Mouse (Mus musculus) hindbrain, embryonic 11.5 days (tissue): Measurements from ENCODE around the gene Rbm47. TPM values are rescaled to one million over a fixed set of nuclear protein-coding genes. Genes with fewer than 3 reads are reported as not detected.

Source experiments
- ATAC-seq: fragments of 200-750 bp; cut with Nextera tagmentation; 2 replicates; pipeline ENCODE4 v1.8.0; 2017; ENCODE audit warnings: mild to moderate bottlenecking, moderate TSS enrichment, moderate library complexity; ENCODE audit not compliant: low FRiP score
- DNase-seq: peaks from one replicate; pipeline ENCODE4 v3.0.0-alpha.2; 2015; ENCODE audit warnings: low spot score
- H3K27ac ChIP-seq: fragments of 300-500 bp; sonication (generic); 2 replicates; pipeline ENCODE4 v1.5.1; 2014; ENCODE audit warnings: mild to moderate bottlenecking, low read depth, low read length
- H3K27me3 ChIP-seq: fragments of 300-500 bp; sonication (generic); 2 replicates; pipeline ENCODE4 v1.6.1; 2014; ENCODE audit warnings: mild to moderate bottlenecking, low read length, moderate library complexity, mixed read lengths; ENCODE audit not compliant: control insufficient read depth, insufficient read depth
- H3K36me3 ChIP-seq: fragments of 300-500 bp; sonication (generic); 2 replicates; pipeline ENCODE4 v1.6.1; 2014; ENCODE audit warnings: mild to moderate bottlenecking, low read length, moderate library complexity, mixed read lengths; ENCODE audit not compliant: control insufficient read depth, insufficient read depth
- H3K4me1 ChIP-seq: fragments of 300-500 bp; sonication (generic); replicated peaks from 2 replicates; pipeline ENCODE4 v1.6.1; 2014; ENCODE audit warnings: low read length, mixed read lengths; ENCODE audit not compliant: control insufficient read depth, insufficient read depth
- H3K4me2 ChIP-seq: fragments of 300-500 bp; sonication (generic); replicated peaks from 2 replicates; pipeline ENCODE4 v1.6.1; 2014; ENCODE audit warnings: mild to moderate bottlenecking, low read depth, low read length
- H3K4me3 ChIP-seq: fragments of 300-500 bp; sonication (generic); 2 replicates; pipeline ENCODE4 v1.5.1; 2014; ENCODE audit warnings: low read depth, low read length
- H3K9ac ChIP-seq: fragments of 300-500 bp; sonication (generic); 2 replicates; pipeline ENCODE4 v1.6.1; 2014; ENCODE audit warnings: low read depth, low read length
- H3K9me3 ChIP-seq: fragments of 300-500 bp; sonication (generic); 2 replicates; pipeline ENCODE4 v1.6.1; 2016; ENCODE audit warnings: low read length; ENCODE audit not compliant: control insufficient read depth
- WGBS: fragments of 180-500 bp; shearing (Covaris S2); extraction: QIAGEN DNeasy Blood & Tissue Kit; methylation state at CpG from one replicate; pipeline ENCODE4 v1.1.7; 2014; 5-methylcytosine and 5-hydroxymethylcytosine counted together
- polyA plus RNA-seq: library from polyadenylated mRNA; unstranded; fragments of >200 nt; fragmentation: Nextera tagmentation; extraction: Ambion mirVana; gene quantifications from 2 replicates; pipeline ENCODE4 v1.2.1, GENCODE M21; 2014

Gene Rbm47
- polyA plus RNA-seq, 1 experiment from 2014 or later: 8.6 TPM

GRCm38 (mm10) chr5:66105366-66105765 lies 67.6 kb downstream of the Rbm47 start:
- whole genome bisulfite sequencing: 81% methylated on average over 3 of the region's 3 CpGs
- Histone ChIP-seq H3K9me3 (no peaks in the 10 kb centered on the region), H3K4me3 (no peak overlapping the region), H3K27ac (no peak overlapping the region), H3K27me3 (no peaks in the 10 kb centered on the region), H3K9ac (no peak overlapping the region), H3K36me3 (no peaks in the 10 kb centered on the region), H3K4me2 (no peak overlapping the region), H3K4me1 (no peaks in the 10 kb centered on the region)
- DNase-seq (no peak), ATAC-seq (no peak)

- H3K36me3 ChIP-seq: no peaks in the 10 kb centered on the region
- 82% methylated on average over 5 of the region's 5 CpGs for WGBS
- no peak overlapping the region for H3K27ac ChIP-seq
- H3K4me2 ChIP-seq: no peak overlapping the region
- H3K9me3 ChIP-seq: no peaks in the 10 kb centered on the region
- no peak for ATAC-seq
- H3K4me3 ChIP-seq: no peak overlapping the region
- H3K4me1 ChIP-seq: no peaks in the 10 kb centered on the region
- no peaks in the 10 kb centered on the region for H3K27me3 ChIP-seq
- H3K9ac ChIP-seq: no peak overlapping the region
- no peak for DNase-seq
Observed at GRCm38 (mm10) chr5:66103386-66103785, 69.5 kb downstream of the Rbm47 start.

GRCm38 (mm10) chr5:66102821-66103220 lies 70.1 kb downstream of the Rbm47 start:
- no peaks in the 10 kb centered on the region for H3K36me3 ChIP-seq
- no peak overlapping the region for H3K27ac ChIP-seq
- DNase-seq (no peak), ATAC-seq (no peak)
- no peak overlapping the region for H3K9ac ChIP-seq
- H3K4me1 ChIP-seq: no peaks in the 10 kb centered on the region
- no peak overlapping the region for H3K4me3 ChIP-seq
- no peaks in the 10 kb centered on the region for H3K27me3 ChIP-seq
- H3K9me3 ChIP-seq: no peaks in the 10 kb centered on the region
- WGBS: 88% methylated on average over 3 of the region's 3 CpGs
- no peak overlapping the region for H3K4me2 ChIP-seq

GRCm38 (mm10) chr5:66101577-66101976 lies 71.3 kb downstream of the Rbm47 start:
- DNase-seq: no peak
- Histone ChIP-seq H3K27ac (no peak overlapping the region), H3K9me3 (no peaks in the 10 kb centered on the region), H3K4me1 (no peaks in the 10 kb centered on the region), H3K36me3 (no peaks in the 10 kb centered on the region), H3K4me2 (no peak overlapping the region), H3K9ac (no peak overlapping the region), H3K4me3 (no peak overlapping the region), H3K27me3 (no peaks in the 10 kb centered on the region)
- 71% methylated on average over 3 of the region's 3 CpGs for WGBS
- no peak for ATAC-seq

DNA sequence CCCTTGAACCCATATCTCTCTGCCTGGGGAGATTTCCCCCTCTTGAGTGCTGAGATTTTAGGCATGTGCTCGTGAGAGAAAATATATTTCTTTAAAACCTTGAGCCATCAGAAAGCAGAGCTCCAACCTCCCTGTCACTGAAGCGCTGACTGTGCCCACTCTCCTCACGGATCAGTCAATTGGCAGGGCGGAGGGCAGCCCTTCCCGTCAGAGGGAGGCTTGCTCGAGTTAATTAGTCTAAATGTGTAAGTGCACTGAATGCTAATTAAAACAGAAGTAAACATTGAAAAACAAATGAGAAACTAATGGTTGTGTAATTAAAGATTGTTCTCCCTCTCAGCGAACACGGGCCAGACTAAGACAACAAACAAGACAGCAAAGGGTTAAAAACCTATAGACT lies 72.6 kb downstream of the Rbm47 start:
- H3K9me3 ChIP-seq: no peaks in the 10 kb centered on the region
- no peak for ATAC-seq
- no peak for DNase-seq
- no peak overlapping the region for H3K4me3 ChIP-seq
- H3K9ac ChIP-seq: no peak overlapping the region
- WGBS: 88% methylated on average over 8 of the region's 8 CpGs
- H3K27me3 ChIP-seq: no peaks in the 10 kb centered on the region
- no peak overlapping the region for H3K27ac ChIP-seq
- no peak overlapping the region for H3K4me2 ChIP-seq
- H3K4me1 ChIP-seq: no peaks in the 10 kb centered on the region
- no peaks in the 10 kb centered on the region for H3K36me3 ChIP-seq

- DNase-seq: no peak
- no peak overlapping the region for H3K9ac ChIP-seq
- H3K36me3 ChIP-seq: no peaks in the 10 kb centered on the region
- no peak for ATAC-seq
- WGBS: 81% methylated on average over 7 of the region's 7 CpGs
- no peaks in the 10 kb centered on the region for H3K9me3 ChIP-seq
- H3K4me2 ChIP-seq: no peak overlapping the region
- H3K27me3 ChIP-seq: no peaks in the 10 kb centered on the region
- no peak overlapping the region for H3K4me3 ChIP-seq
- H3K27ac ChIP-seq: no peak overlapping the region
- no peaks in the 10 kb centered on the region for H3K4me1 ChIP-seq
Observed at GRCm38 (mm10) chr5:66098094-66098871, 74.6 kb downstream of the Rbm47 start.

DNA sequence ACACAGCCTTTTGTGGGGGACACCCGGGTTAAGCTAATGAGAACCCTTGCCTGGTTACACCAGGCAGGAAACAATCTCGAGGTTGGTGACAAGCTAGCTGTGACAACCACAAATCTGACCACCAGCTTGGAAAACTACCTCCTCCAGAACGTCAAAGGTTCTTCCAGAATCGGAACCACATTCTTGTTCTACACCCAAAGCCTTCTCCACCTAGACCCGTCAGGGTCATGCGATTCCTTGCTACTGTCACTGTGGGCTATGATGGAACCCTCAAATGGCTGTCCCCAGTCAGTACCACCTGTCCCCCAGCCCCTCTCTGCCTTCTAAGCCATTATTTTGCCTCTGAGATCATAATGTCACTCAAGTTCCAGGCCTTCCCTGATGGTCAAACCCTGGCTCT lies 76.8 kb downstream of the Rbm47 start:
- H3K9ac ChIP-seq: no peak overlapping the region
- DNase-seq: no peak
- 87% methylated on average over 6 of the region's 6 CpGs for WGBS
- no peaks in the 10 kb centered on the region for H3K27me3 ChIP-seq
- no peak overlapping the region for H3K4me3 ChIP-seq
- H3K4me2 ChIP-seq: no peak overlapping the region
- no peaks in the 10 kb centered on the region for H3K4me1 ChIP-seq
- no peaks in the 10 kb centered on the region for H3K9me3 ChIP-seq
- no peak for ATAC-seq
- H3K36me3 ChIP-seq: no peaks in the 10 kb centered on the region
- H3K27ac ChIP-seq: no peak overlapping the region

GRCm38 (mm10) chr5:66095166-66095565 lies 77.8 kb downstream of the Rbm47 start:
- H3K4me2 ChIP-seq: no peak overlapping the region
- 60% methylated on average over 6 of the region's 6 CpGs for WGBS
- H3K9me3 ChIP-seq: no peaks in the 10 kb centered on the region
- no peak overlapping the region for H3K27ac ChIP-seq
- no peak for DNase-seq
- no peak overlapping the region for H3K4me3 ChIP-seq
- H3K4me1 ChIP-seq: no peaks in the 10 kb centered on the region
- ATAC-seq: no peak
- no peak overlapping the region for H3K9ac ChIP-seq
- no peaks in the 10 kb centered on the region for H3K36me3 ChIP-seq
- no peaks in the 10 kb centered on the region for H3K27me3 ChIP-seq

- no peaks in the 10 kb centered on the region for H3K9me3 ChIP-seq
- H3K36me3 ChIP-seq: no peaks in the 10 kb centered on the region
- WGBS: 72% methylated on average over 9 of the region's 9 CpGs
- H3K27ac ChIP-seq: no peak overlapping the region
- no peak overlapping the region for H3K4me2 ChIP-seq
- no peaks in the 10 kb centered on the region for H3K27me3 ChIP-seq
- DNase-seq: no peak
- ATAC-seq: no peak
- no peaks in the 10 kb centered on the region for H3K4me1 ChIP-seq
- no peak overlapping the region for H3K9ac ChIP-seq
- H3K4me3 ChIP-seq: no peak overlapping the region
Observed at GRCm38 (mm10) chr5:66090037-66090436, 82.9 kb downstream of the Rbm47 start.
